Mouse (Mus musculus) CH12.LX (cell line): ENCODE results near the gene Tmem108. TPM values are rescaled to one million over a fixed set of nuclear protein-coding genes. Genes with fewer than 3 reads are reported as not detected.

ENCODE experiments used
- DNase-seq: peaks from one replicate; pipeline ENCODE4 v3.0.0-alpha.2; 2013; ENCODE audit errors: extremely low read depth
- H3K27ac ChIP-seq: 2 replicates; pipeline ENCODE4 v1.5.1; 2012; ENCODE audit warnings: low read depth, mild to moderate bottlenecking, control low read depth, moderate library complexity; ENCODE audit not compliant: insufficient read depth
- H3K27me3 ChIP-seq: replicated peaks from 2 replicates; pipeline ENCODE3; 2012; ENCODE audit warnings: inconsistent platforms
- H3K36me3 ChIP-seq, 2 experiments: replicated peaks in 1 of 2; 2 replicates each; pipeline versions ENCODE3 to v1.6.1; 2012; ENCODE audit warnings: inconsistent platforms in 1 of 2, low read length in 1 of 2, mild to moderate bottlenecking in 1 of 2, mixed read lengths in 1 of 2, moderate library complexity in 1 of 2; ENCODE audit not compliant: control insufficient read depth in 1 of 2, insufficient read depth in 1 of 2
- H3K4me1 ChIP-seq, 2 experiments: 2 replicates each; pipeline ENCODE4 v1.6.1; 2012; ENCODE audit warnings: inconsistent platforms in 1 of 2, moderate library complexity in 1 of 2; ENCODE audit not compliant: insufficient read depth in 2 of 2, control insufficient read depth in 1 of 2
- H3K4me2 ChIP-seq: 2 replicates; pipeline ENCODE4 v1.6.1; 2012; ENCODE audit warnings: low read depth, mild to moderate bottlenecking, control low read depth; ENCODE audit not compliant: poor library complexity, insufficient read depth, severe bottlenecking
- H3K4me3 ChIP-seq, 3 experiments: fragments of 150-350 bp in 1 of 3; sonication (generic) in 1 of 3; replicated peaks in 1 of 3; 2 replicates each; pipeline versions ENCODE3 to v1.5.1; 2011 to 2012; ENCODE audit warnings: low read depth in 2 of 3, low read length in 2 of 3, mild to moderate bottlenecking in 2 of 3, moderate library complexity in 2 of 3, control low read depth in 1 of 3, improper control_type of control experiment in 1 of 3, inconsistent platforms in 1 of 3, mixed read lengths in 1 of 3; ENCODE audit not compliant: poor library complexity in 1 of 3
- H3K79me2 ChIP-seq: replicated peaks from 2 replicates; pipeline ENCODE4 v1.6.1; 2012; ENCODE audit warnings: mild to moderate bottlenecking, moderate library complexity; ENCODE audit not compliant: control insufficient read depth, poor library complexity, insufficient read depth, severe bottlenecking; ENCODE audit errors: extremely low read depth
- H3K9ac ChIP-seq: 2 replicates; pipeline ENCODE4 v1.6.1; 2012; ENCODE audit warnings: low read depth, mild to moderate bottlenecking, control low read depth, moderate library complexity; ENCODE audit not compliant: insufficient read depth
- H3K9me3 ChIP-seq: replicated peaks from 2 replicates; pipeline ENCODE3; 2012; ENCODE audit warnings: low read length, inconsistent platforms, mixed read lengths
- BHLHE40 ChIP-seq: IDR thresholded peaks from 2 replicates; pipeline ENCODE4 v1.6.1; 2011; ENCODE audit warnings: mild to moderate bottlenecking, low read depth, low read length, improper control_type of control experiment
- CHD2 ChIP-seq: IDR thresholded peaks from 2 replicates; pipeline ENCODE4 v1.6.1; 2011; ENCODE audit warnings: low read length, improper control_type of control experiment
- E2F4 ChIP-seq: IDR thresholded peaks from 2 replicates; pipeline ENCODE4 v1.6.1; 2011; ENCODE audit warnings: low read depth, low read length, improper control_type of control experiment; ENCODE audit not compliant: insufficient replicate concordance
- ELF1 ChIP-seq: IDR thresholded peaks from 2 replicates; pipeline ENCODE4 v1.6.1; 2014; ENCODE audit warnings: low read depth, mild to moderate bottlenecking, inconsistent platforms, low read length, improper control_type of control experiment
- EP300 ChIP-seq: IDR thresholded peaks from 2 replicates; pipeline ENCODE4 v1.6.1; 2011; ENCODE audit warnings: low read length, improper control_type of control experiment
- ETS1 ChIP-seq: conservative IDR thresholded peaks from 2 replicates; pipeline ENCODE4 v1.6.1; 2012; ENCODE audit warnings: low read depth, mild to moderate bottlenecking, inconsistent platforms, low read length, improper control_type of control experiment, moderate library complexity
- GABPA ChIP-seq: IDR thresholded peaks from 2 replicates; pipeline ENCODE4 v1.6.1; 2012; ENCODE audit warnings: low read depth, low read length, improper control_type of control experiment, inconsistent platforms; ENCODE audit not compliant: insufficient replicate concordance
- HCFC1 ChIP-seq: IDR thresholded peaks from 2 replicates; pipeline ENCODE4 v1.6.1; 2012; ENCODE audit warnings: low read depth, mild to moderate bottlenecking, inconsistent platforms, low read length, improper control_type of control experiment
- JUN ChIP-seq: IDR thresholded peaks from 2 replicates; pipeline ENCODE4 v1.6.1; 2011; ENCODE audit warnings: low read depth, mild to moderate bottlenecking, low read length, improper control_type of control experiment, moderate library complexity; ENCODE audit not compliant: insufficient read depth
- JUND ChIP-seq: conservative IDR thresholded peaks from 2 replicates; pipeline ENCODE4 v1.6.1; 2011; ENCODE audit warnings: low read depth, low read length, improper control_type of control experiment
- KAT2A ChIP-seq: IDR thresholded peaks from 2 replicates; pipeline ENCODE4 v1.6.1; 2012; ENCODE audit warnings: low read length, improper control_type of control experiment, inconsistent platforms; ENCODE audit not compliant: insufficient replicate concordance
- MAX ChIP-seq: IDR thresholded peaks from 2 replicates; pipeline ENCODE4 v1.6.1; 2011; ENCODE audit warnings: low read length, improper control_type of control experiment
- MAZ ChIP-seq: IDR thresholded peaks from 2 replicates; pipeline ENCODE4 v1.6.1; 2012; ENCODE audit warnings: low read depth, mild to moderate bottlenecking, inconsistent platforms, low read length, improper control_type of control experiment, moderate library complexity
- NELFE ChIP-seq: IDR thresholded peaks from 2 replicates; pipeline ENCODE4 v1.6.1; 2011; ENCODE audit warnings: low read depth, low read length, improper control_type of control experiment
- NRF1 ChIP-seq: IDR thresholded peaks from 2 replicates; pipeline ENCODE4 v1.6.1; 2014; ENCODE audit warnings: low read depth, mild to moderate bottlenecking, inconsistent platforms, low read length, improper control_type of control experiment, moderate library complexity
- POLR2A ChIP-seq: IDR thresholded peaks from 2 replicates; pipeline ENCODE4 v1.6.1; 2011; ENCODE audit warnings: low read depth, mild to moderate bottlenecking, improper control_type of control experiment, low read length
- POLR2AphosphoS2 ChIP-seq: IDR thresholded peaks from 2 replicates; pipeline ENCODE4 v1.6.1; 2011; ENCODE audit warnings: low read depth, low read length, improper control_type of control experiment
- RAD21 ChIP-seq: IDR thresholded peaks from 2 replicates; pipeline ENCODE4 v1.6.1; 2011; ENCODE audit warnings: low read depth, mild to moderate bottlenecking, low read length, improper control_type of control experiment, moderate library complexity
- SIN3A ChIP-seq: IDR thresholded peaks from 2 replicates; pipeline ENCODE4 v1.6.1; 2012; ENCODE audit warnings: low read length, improper control_type of control experiment, inconsistent platforms
- SMC3 ChIP-seq: IDR thresholded peaks from 2 replicates; pipeline ENCODE4 v1.6.1; 2011; ENCODE audit warnings: low read depth, low read length, improper control_type of control experiment
- TBP ChIP-seq: conservative IDR thresholded peaks from 2 replicates; pipeline ENCODE4 v1.6.1; 2011; ENCODE audit warnings: low read depth, low read length, improper control_type of control experiment
- UBTF ChIP-seq: IDR thresholded peaks from 2 replicates; pipeline ENCODE4 v1.6.1; 2012; ENCODE audit warnings: low read depth, mild to moderate bottlenecking, inconsistent platforms, low read length, improper control_type of control experiment, moderate library complexity
- USF2 ChIP-seq: conservative IDR thresholded peaks from 2 replicates; pipeline ENCODE4 v1.6.1; 2011; ENCODE audit warnings: low read depth, low read length, improper control_type of control experiment
- ZC3H11A ChIP-seq: IDR thresholded peaks from 2 replicates; pipeline ENCODE4 v1.6.1; 2012; ENCODE audit warnings: low read depth, mild to moderate bottlenecking, inconsistent platforms, low read length, improper control_type of control experiment
- ZKSCAN1 ChIP-seq: IDR thresholded peaks from 2 replicates; pipeline ENCODE4 v1.6.1; 2012; ENCODE audit warnings: low read depth, inconsistent platforms, low read length, improper control_type of control experiment, borderline replicate concordance
- ZMIZ1 ChIP-seq: IDR thresholded peaks from 2 replicates; pipeline ENCODE4 v1.6.1; 2012; ENCODE audit warnings: low read depth, mild to moderate bottlenecking, inconsistent platforms, low read length, improper control_type of control experiment
- ZNF384 ChIP-seq: IDR thresholded peaks from 2 replicates; pipeline ENCODE4 v1.6.1; 2012; ENCODE audit warnings: low read depth, low read length, improper control_type of control experiment, inconsistent platforms
- dilution Hi-C: fragments of 300-500 bp; cut with MboI; formaldehyde crosslinking; loops from 2 replicates; pipeline ENCODE4 v1.14.3; 2020; ENCODE audit warnings: low sequenced_read_pairs; ENCODE audit not compliant: extremely low pct_unique_long_range_greater_than_20kb, extremely low pct_ligation_motif_present
- in situ Hi-C: fragments of 300-500 bp; cut with MboI; formaldehyde crosslinking; loops from 3 replicates; pipeline ENCODE4 v1.14.3; 2019; ENCODE audit warnings: low sequenced_read_pairs, low pct_ligation_motif_present, low pct_unique_long_range_greater_than_20kb, mixed read lengths
- polyA plus RNA-seq: library from polyadenylated mRNA; unstranded; fragments of >175 nt; gene quantifications from 2 replicates; pipeline ENCODE4 v1.2.1, GENCODE M21; 2012; ENCODE audit warnings: low read depth; ENCODE audit not compliant: insufficient read length
- total RNA-seq, 2 experiments: library from RNA; depleted of rRNA; stranded (reverse); fragments of 300-350 nt in 1 of 2; fragments of >200 nt in 1 of 2; gene quantifications; 2 replicates each; pipeline ENCODE4 v1.2.3; 2012 to 2014

The Tmem108 gene
- total and polyA plus RNA-seq, 3 experiments: 0.04 to 0.13 (median 0.07) TPM

DNA sequence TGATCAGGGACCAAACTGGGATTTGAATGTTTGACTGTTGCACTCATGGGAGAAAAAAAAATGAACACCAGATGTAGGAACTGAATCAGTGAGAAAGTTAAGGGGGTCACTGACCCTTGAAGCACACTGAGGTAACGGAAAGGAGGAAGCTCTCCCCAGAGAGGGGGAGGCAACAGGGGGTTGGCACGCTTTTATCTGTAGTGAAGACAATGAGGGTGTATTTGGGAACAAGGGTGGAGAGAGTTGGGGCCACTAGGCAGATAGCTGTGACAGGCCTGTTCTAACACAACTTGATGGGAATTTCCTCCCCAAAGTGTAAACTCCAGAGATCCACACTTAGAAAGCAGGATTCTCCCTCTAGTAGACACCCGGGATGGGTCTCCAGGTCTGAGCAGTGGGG, 71.2 kb downstream of the Tmem108 start:
- Histone ChIP-seq H3K27me3 (peaks cover 35% of the 10 kb centered on the region), H3K36me3 (no peaks in the 10 kb centered on the region), H3K9ac (no peak overlapping the region), H3K9me3 (peaks cover 7% of the 10 kb centered on the region), H3K4me2 (no peak overlapping the region), H3K79me2 (no peaks in the 10 kb centered on the region), H3K4me1 (no peaks in the 10 kb centered on the region), H3K27ac (no peak overlapping the region), H3K4me3 (no peak overlapping the region)
- in situ Hi-C loops (no loop called here), dilution Hi-C loops (no loop called here)
- DNase-seq: no peak
- TF ChIP-seq USF2 (no peak), BHLHE40 (no peak), NRF1 (no peak), E2F4 (no peak), HCFC1 (no peak), POLR2AphosphoS2 (no peak), ZNF384 (no peak), ZMIZ1 (no peak), SIN3A (no peak), RAD21 (no peak), JUN (no peak), EP300 (no peak), JUND (no peak), TBP (no peak), ELF1 (no peak)

DNA sequence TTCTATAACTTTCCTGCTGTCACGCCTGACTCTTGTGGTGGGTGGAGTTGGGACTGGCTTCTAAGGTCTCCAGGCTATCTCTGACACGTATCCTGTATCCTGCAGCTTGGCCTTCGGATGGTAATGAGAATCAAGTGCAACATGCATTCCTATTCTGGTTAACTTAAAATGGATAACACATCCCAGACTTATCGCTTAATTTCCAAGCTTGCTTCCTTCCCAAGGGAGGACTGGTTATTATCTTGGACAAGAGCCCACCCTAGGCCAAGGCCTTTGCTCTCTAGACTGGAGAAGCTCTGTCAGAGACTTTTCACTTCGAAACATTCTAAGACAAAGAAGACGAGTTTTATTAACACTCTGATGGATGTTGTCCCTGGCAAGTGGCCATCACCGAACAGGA, 71.9 kb downstream of the Tmem108 start:
- H3K9me3 ChIP-seq: no peaks in the 10 kb centered on the region
- DNase-seq: no peak
- dilution Hi-C loops: no loop called here
- no peak overlapping the region for H3K4me2 ChIP-seq
- H3K4me1 ChIP-seq: no peaks in the 10 kb centered on the region
- H3K27ac ChIP-seq: no peak overlapping the region
- TF ChIP-seq JUN: no peak
- no peak overlapping the region for H3K9ac ChIP-seq
- H3K79me2 ChIP-seq: no peaks in the 10 kb centered on the region
- in situ Hi-C loops: no loop called here
- peaks cover 34% of the 10 kb centered on the region for H3K27me3 ChIP-seq
- H3K4me3 ChIP-seq: no peak overlapping the region
- no peaks in the 10 kb centered on the region for H3K36me3 ChIP-seq

DNA sequence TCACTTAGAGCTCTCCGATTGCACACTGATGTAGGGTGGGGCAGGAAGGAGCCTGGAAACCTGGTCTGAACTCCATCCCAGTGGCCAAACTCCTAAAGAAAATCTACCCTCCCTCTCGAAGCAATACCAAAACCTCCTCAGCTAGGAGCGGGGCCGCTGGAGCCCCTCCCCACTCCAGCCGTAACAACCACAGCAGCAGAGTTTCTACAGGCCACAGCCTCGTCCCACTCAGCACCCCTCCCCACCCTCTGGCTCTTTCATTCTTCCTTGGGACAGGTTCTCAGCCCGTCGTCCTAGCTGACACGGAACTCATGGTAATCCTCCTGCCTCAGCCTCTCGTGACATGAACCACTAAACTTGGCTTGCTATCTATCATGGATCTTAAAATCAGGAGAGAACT, 72.6 kb downstream of the Tmem108 start:
- TF ChIP-seq TBP (no peak), MAZ (no peak), JUN (no peak), POLR2AphosphoS2 (no peak), MAX (no peak), NELFE (no peak), SMC3 (no peak), ELF1 (no peak), ZC3H11A (no peak), SIN3A (no peak), ZKSCAN1 (no peak), UBTF (no peak), GABPA (no peak), NRF1 (no peak), KAT2A (no peak), ETS1 (no peak), POLR2A (no peak), CHD2 (no peak)
- dilution Hi-C loops: no loop called here
- peaks cover 3% of the 10 kb centered on the region for H3K9me3 ChIP-seq

More for the DNA sequence above, 72.6 kb downstream of the Tmem108 start:
- DNase-seq: no peak
- Histone ChIP-seq H3K27ac (no peak overlapping the region), H3K4me2 (no peak overlapping the region), H3K9ac (no peak overlapping the region), H3K4me3 (no peak overlapping the region), H3K79me2 (no peaks in the 10 kb centered on the region), H3K4me1 (no peaks in the 10 kb centered on the region), H3K27me3 (peaks cover 34% of the 10 kb centered on the region), H3K36me3 (no peaks in the 10 kb centered on the region)
- in situ Hi-C loops: no loop called here
